Mouse (Mus musculus) small intestine, adult 2 months (tissue): ENCODE measurements at regions not wholly inside any gene's neighbourhood (a gene's known extent, or its start where the extent isn't known, plus 50 kb on each side); places are given as distances from the start of the nearest gene placed in this dataset.

Source experiments
- CTCF ChIP-seq: fragments of 200-500 bp; IDR thresholded peaks from 2 replicates; pipeline ENCODE4 v1.5.1; 2012; ENCODE audit warnings: low read depth, mild to moderate bottlenecking, control low read depth, inconsistent platforms, low read length, moderate library complexity, mixed read lengths; ENCODE audit not compliant: insufficient replicate concordance, insufficient read length; ENCODE audit errors: extremely low read depth
- POLR2A ChIP-seq: fragments of 200-500 bp; IDR thresholded peaks from 2 replicates; pipeline ENCODE4 v1.6.1; 2012; ENCODE audit warnings: low read depth, mild to moderate bottlenecking, control low read depth, inconsistent platforms, low read length, moderate library complexity

DNA sequence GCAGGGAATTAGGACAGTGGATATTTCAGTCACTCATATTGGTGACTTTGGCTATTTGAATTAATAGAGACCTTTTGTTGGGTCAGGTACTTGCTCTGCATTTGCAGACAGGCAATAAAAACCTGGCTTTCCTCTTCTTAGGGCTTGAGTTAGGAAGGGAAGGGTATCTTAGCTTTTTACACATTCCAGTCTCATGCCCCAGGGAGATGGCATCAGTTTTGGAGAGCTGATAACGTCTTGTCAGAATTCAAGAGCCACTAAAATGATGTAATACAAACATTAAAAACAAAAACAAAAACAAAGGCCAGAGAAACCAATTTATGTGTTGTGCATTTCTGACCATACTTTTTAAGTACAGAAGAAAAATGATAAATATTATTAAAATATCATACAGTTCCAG is 214.3 kb downstream of the Ktn1 start:
- no peak for TF ChIP-seq CTCF
- TF ChIP-seq POLR2A: no peak
